Mouse (Mus musculus) bone marrow, adult 2 months (tissue): ENCODE measurements at regions not wholly inside any gene's neighbourhood (a gene's known extent, or its start where the extent isn't known, plus 50 kb on each side); places are given as distances from the start of the nearest gene placed in this dataset.

ENCODE experiments used
- H3K27ac ChIP-seq: fragments of 200-500 bp; 2 replicates; pipeline ENCODE4 v1.5.1; 2012; ENCODE audit warnings: low read depth, mild to moderate bottlenecking, control low read depth, inconsistent platforms, low read length; ENCODE audit not compliant: control insufficient read depth, poor library complexity, insufficient read depth
- H3K4me1 ChIP-seq: fragments of 200-500 bp; 2 replicates; pipeline ENCODE4 v1.6.1; 2011; ENCODE audit warnings: low read length; ENCODE audit not compliant: control insufficient read depth, insufficient read depth
- H3K4me3 ChIP-seq: fragments of 200-500 bp; replicated peaks from 2 replicates; pipeline ENCODE3; 2011; ENCODE audit warnings: mild to moderate bottlenecking, low read depth, low read length, control low read depth; ENCODE audit not compliant: control insufficient read depth
- CTCF ChIP-seq: fragments of 200-500 bp; IDR thresholded peaks from 2 replicates; pipeline ENCODE4 v1.5.1; 2011; ENCODE audit warnings: low read length, control low read depth; ENCODE audit not compliant: control insufficient read depth, insufficient read depth
- POLR2A ChIP-seq: fragments of 200-500 bp; IDR thresholded peaks from 2 replicates; pipeline ENCODE4 v1.6.1; 2011; ENCODE audit warnings: low read depth, mild to moderate bottlenecking, control low read depth, low read length, borderline replicate concordance; ENCODE audit not compliant: control insufficient read depth
- WGBS: fragments of 180-500 bp; shearing (Covaris S2); methylation state at CpG from one replicate; pipeline ENCODE4 v1.1.7; 2018; 5-methylcytosine and 5-hydroxymethylcytosine counted together

DNA sequence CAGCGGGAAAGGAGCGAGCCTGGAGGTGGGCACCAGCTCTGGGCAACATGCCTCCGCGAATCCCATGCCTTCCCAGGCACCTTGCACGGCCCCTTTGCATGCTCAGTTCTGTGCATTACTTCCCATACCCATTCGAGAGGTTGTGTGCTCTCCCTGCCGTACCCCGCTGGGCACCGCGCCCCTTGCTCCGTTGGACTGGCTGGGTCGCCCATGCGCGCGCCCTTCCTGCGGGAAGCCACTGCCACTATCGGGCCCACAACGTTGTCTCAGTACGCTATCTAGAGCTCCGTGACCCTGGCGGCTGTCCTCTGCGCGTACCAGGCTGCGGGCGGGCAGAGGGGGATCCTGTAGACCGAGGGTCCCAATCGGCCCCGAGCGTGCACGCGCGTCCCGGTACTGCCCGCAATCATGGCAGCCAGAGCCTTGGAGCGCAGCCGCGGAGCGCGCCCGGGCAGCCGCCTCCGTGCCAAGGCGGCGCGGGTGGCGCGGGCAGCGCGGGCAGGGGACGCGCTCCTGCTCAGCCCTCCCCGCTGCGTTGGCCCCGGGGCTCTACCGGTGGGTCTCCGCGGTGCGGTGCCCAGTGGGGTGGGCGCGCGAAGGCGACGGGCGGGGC is 64.5 kb upstream of the Ppara start:
- no peaks in the 10 kb centered on the region for H3K4me1 ChIP-seq
- peak overlapping the region; percentile 56 for H3K4me3 ChIP-seq
- WGBS, result 2% methylated on average over 63 of the region's 64 CpGs
- H3K27ac ChIP-seq, result peak overlapping the region; percentile 76
- no peak for TF ChIP-seq CTCF
- TF ChIP-seq POLR2A, result no peak; the same call in 1 of the 2 replicates

DNA sequence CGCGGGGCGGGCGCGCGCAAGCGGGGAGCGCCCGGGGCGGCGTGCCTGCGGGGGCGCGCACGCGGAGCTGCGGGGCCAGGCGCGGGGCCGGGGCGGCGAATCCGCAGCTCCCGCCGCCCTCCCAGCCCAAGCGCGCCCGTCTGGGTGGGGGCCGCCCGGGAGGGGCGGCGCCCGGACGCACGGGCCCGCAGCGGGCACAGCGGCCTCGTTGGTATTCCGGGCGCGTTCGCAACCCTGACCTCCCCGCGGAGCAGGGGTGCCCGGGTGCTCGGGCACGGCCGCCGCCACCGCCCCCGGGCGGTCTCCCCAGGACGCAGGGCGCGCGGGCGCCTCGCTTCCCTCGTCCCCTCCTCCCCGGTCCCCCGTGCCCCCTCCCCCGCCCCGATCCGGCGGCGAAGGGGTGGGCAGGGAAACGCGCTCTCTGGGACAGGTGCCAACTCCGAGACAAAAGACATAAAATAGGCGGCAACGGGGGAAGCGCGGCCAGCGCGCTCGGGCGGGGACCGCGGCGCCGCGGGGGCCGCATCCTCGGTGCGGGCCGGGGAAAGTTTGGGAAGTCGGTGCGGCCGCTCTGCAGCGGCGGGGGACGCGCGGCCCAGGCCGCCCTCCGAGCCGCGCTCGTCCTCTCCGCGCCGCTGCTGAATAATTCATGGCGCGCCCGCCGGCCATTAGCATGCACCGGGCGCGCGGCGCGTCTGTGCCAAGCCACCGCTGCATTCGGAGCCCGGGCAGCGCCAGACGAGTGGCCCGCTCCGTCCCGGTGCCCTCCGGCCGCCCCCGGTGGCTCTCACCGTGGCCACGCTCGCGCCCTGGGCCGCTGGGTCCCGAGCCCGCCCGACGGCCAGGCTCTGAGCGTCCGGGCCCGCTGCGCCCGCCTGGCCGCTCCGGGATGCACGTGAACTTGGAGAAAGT is 63.7 kb upstream of the Ppara start:
- no peak for TF ChIP-seq CTCF
- peak; percentile 40; the same call in 1 of the 2 replicates for TF ChIP-seq POLR2A
- H3K4me1 ChIP-seq, result no peaks in the 10 kb centered on the region
- H3K27ac ChIP-seq, result peak overlapping the region; percentile 76
- 3% methylated on average over 106 of the region's 141 CpGs for WGBS
- H3K4me3 ChIP-seq, result peak overlapping the region; percentile 65

DNA sequence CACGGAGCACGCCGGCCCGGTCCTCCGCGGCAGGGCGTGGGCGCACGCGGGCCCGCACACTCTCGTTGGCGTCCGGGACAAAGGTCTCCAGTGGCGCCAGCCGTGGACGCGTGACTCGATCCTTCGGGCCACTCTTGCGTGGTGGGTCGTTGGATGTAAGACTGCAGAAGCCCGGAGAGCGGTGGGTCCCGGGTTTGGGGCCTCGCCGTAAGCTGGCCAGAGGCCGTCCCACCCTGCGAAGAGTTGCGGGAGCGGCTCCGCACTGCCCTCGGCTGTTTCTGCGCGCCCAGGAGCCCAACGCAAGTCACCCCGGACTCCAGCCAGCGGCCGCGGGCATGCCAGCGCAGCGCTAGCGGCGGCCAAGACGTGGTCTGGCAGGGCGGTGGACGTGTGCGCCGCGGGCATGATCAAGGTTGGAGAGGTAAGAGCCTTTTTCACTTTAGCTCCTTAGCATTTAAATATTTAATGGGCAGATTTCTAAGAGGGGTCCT is 63.0 kb upstream of the Ppara start:
- 1% methylated on average over 50 of the region's 50 CpGs for WGBS
- peak overlapping the region; percentile 73; the same call in 1 of the 2 replicates for H3K27ac ChIP-seq
- TF ChIP-seq CTCF (no peak), POLR2A (no peak)

DNA sequence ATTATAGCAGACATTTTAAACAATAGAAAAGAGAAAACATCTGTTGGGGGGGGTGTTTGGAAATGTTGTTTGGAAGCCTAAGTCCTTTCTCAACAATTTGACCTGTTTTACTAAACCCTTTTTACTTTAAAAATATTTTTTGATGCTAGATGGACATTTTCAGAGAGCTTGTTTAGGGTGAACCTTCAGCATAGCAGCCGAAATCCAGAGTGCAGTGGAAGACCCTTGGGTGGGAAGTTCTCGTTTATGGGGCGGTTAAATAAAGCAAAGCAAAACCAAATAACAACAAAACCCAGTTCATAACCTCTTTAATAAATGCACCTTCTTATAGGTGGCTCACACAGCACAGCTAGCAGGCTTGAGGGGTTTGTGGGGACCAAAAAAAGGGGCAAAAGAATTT is 62.4 kb upstream of the Ppara start:
- TF ChIP-seq CTCF (no peak), POLR2A (no peak)
- 33% methylated on average over 3 of the region's 3 CpGs for WGBS
- Histone ChIP-seq H3K27ac (no peak overlapping the region), H3K4me1 (no peaks in the 10 kb centered on the region), H3K4me3 (no peak overlapping the region)

More for the DNA sequence above, 63.0 kb upstream of the Ppara start:
- Histone ChIP-seq H3K4me3 (peak overlapping the region; percentile 65), H3K4me1 (no peaks in the 10 kb centered on the region)

DNA sequence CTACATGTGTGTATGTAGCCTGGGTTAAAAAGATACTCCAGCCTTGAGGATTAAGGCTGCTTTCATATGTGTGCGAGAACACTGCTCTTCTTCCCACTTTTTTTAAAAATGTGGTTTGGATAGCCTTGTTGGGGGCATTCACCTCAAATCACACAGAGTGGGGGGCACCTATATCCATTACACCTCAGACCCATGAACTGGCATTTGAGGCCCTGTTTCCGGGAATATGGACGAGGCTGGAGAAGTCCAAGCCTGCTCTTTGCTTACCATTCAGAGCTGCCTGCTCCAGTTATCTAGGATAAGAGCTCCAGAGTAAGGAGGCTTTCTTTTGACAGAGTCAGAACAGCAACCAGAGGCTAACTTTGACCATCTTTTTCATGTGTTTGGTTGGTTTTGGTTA is 61.9 kb upstream of the Ppara start:
- WGBS, result 54% methylated on average over 3 of the region's 3 CpGs
- no peak for TF ChIP-seq POLR2A
- TF ChIP-seq CTCF, result no peak
- Histone ChIP-seq H3K4me1 (no peaks in the 10 kb centered on the region), H3K27ac (no peak overlapping the region), H3K4me3 (no peak overlapping the region)

DNA sequence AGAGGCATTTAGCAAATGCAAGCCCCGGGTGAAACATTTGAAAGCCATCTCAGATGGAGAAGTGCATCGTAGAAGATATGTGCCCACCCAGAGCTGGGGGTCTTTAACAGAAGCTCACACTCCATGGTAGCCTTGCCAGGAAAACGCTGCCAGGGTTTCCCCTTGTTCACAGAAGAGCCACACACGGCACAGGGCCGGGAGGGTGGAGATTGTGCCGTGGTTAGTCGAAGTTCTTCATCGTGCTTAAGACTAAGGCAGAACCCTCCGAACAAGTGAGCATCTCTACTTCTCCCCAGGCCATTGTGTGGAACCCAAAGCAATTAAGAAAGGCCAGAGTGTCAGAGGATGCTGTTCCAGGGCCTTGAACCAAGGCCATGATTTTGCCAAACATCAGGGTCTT is 61.3 kb upstream of the Ppara start:
- Histone ChIP-seq H3K27ac (no peak overlapping the region), H3K4me3 (peak overlapping the region; percentile 15), H3K4me1 (no peaks in the 10 kb centered on the region)
- WGBS, result 34% methylated on average over 9 of the region's 9 CpGs
- TF ChIP-seq POLR2A (no peak), CTCF (no peak)

DNA sequence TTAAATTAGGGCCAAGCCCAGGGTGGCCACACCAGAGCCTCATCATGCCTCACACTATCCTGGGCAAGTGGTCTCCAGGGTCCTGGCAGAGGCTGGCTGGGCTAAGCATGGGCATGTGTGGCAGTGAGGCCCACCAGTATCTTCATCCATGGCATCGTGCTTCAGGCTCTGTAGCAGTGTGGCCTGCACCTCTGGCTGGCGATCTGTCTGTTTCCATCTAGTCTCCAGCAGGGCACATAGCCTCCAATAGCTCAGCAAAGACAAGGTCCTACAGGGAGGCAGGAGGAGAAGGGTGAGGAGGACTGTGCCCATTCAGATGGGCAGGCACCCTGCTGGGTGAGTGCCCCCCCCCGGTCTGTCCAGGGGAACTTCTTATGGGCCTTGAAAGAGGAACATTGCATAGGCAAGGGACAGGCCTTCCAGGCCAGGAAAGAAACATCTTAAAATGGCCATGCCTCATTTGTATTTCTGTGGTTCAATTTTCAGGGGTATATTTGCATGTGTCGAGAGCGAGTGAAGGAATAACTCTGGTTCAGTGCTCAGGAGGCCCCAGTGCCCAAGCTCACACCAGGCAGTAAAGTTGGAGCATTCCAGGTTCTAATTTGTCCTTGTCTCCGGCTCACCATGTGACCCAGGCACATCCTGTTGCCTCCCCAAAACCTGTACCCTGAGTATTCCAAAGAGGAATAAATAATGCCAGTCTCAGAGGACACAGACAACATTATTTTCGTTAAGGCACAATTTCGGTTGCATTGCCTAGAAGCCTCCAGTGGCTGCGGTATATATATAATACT is 60.4 kb upstream of the Ppara start:
- TF ChIP-seq POLR2A, result no peak
- TF ChIP-seq CTCF, result no peak
- Histone ChIP-seq H3K4me3 (no peak overlapping the region), H3K27ac (no peak overlapping the region), H3K4me1 (no peaks in the 10 kb centered on the region)
- WGBS, result 75% methylated on average over 9 of the region's 9 CpGs

DNA sequence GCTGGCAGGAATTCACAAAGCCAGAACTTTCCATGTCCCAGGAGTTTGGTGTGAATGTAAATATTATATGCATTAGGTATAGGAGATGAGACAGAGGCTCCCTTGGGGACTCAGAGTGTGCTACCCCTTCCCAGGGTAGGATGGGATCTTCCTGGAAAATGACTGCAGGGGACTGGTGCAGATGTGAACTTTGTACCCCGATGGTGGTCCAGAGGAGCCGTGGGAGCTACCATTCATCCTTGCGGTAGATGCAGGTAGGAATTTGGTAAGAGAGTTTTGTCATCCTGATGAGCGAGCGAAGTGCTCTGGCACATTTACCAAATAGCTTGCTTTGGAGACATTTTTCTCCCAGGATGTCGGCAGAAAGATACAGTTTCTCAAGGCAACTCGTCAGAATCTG is 59.7 kb upstream of the Ppara start:
- Histone ChIP-seq H3K27ac (no peak overlapping the region), H3K4me3 (no peak overlapping the region), H3K4me1 (no peaks in the 10 kb centered on the region)
- TF ChIP-seq POLR2A (no peak), CTCF (no peak)
- WGBS, result 90% methylated on average over 7 of the region's 7 CpGs
